Mouse (Mus musculus): ENCODE data around the gene Wdr76. TPM values are rescaled to one million over a fixed set of nuclear protein-coding genes. Genes with fewer than 3 reads are reported as not detected.

The Wdr76 gene
- total and polyA plus RNA-seq, 3 experiments: 17.4 to 29.9 (median 26.9) TPM

DNA sequence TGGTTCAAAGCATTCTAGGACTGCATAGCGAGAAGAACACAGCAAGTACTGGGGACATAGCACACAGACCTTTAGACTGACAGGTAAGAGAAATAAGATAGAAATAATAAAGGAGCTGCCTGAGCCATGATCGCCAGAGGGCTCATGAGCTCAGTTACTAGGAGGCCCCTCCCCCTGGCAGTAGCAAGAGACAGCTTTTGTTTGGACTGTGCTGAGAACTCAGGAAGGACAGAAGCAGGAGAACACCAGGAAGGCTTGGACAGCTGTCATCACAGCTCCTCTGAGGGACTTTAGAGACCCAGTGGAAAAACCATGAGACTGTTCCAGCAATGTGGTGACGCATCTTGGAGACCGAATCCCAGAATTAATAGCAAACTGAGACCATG lies 81.8 kb downstream of the Wdr76 start:
- no peak overlapping the region for H3K4me2 ChIP-seq (ENCODE audit: insufficient read depth, low read depth, poor library complexity, severe bottlenecking)
- H3K4me3 ChIP-seq (replicated peaks in 1 of 3; ENCODE audit: low read depth in 2 of 3, low read length in 2 of 3, poor library complexity in 1 of 3): no peak overlapping the region
- dilution Hi-C loops (cut with MboI; ENCODE audit: extremely low pct_ligation_motif_present, extremely low pct_unique_long_range_greater_than_20kb, low sequenced_read_pairs): no loop called here

DNA sequence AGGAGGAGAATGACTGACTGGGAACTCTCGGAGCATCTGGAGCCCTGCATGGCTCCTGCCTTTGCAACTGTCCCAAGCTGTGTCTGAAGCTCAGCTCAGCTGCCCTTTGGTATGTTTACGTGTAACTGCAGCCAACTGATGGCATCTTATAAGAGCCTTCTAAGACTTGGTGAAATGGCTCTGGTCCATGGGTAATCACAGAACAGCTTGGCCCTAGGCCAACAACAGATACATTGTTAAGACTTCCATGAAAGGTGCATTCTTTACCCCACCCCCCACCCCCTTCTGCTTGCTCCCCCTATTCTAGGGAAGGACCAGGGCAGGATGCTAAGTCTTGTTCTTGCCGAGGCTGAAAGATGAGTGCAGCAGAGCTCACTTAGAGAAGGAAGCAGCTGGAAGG lies 87.6 kb downstream of the Wdr76 start:
- Histone ChIP-seq H3K4me1 (ENCODE audit: control insufficient read depth in 1 of 2, insufficient read depth in 2 of 2) (no peaks in the 10 kb centered on the region; a peak in 2 of 4 replicates), H3K36me3 (replicated peaks in 1 of 2; ENCODE audit: control insufficient read depth in 1 of 2, insufficient read depth in 1 of 2, low read length in 1 of 2) (no peaks in the 10 kb centered on the region), H3K4me2 (ENCODE audit: insufficient read depth, low read depth, poor library complexity, severe bottlenecking) (no peak overlapping the region), H3K9ac (ENCODE audit: insufficient read depth, low read depth) (no peak overlapping the region), H3K4me3 (replicated peaks in 1 of 3; ENCODE audit: low read depth in 2 of 3, low read length in 2 of 3, poor library complexity in 1 of 3) (no peak overlapping the region), H3K27me3 (replicated peaks) (peaks cover 1% of the 10 kb centered on the region), H3K79me2 (replicated peaks; ENCODE audit: control insufficient read depth, extremely low read depth, insufficient read depth, poor library complexity, severe bottlenecking) (no peaks in the 10 kb centered on the region), H3K9me3 (replicated peaks; ENCODE audit: low read length) (no peaks in the 10 kb centered on the region), H3K27ac (ENCODE audit: insufficient read depth, low read depth) (no peak overlapping the region)
- TF ChIP-seq NRF1 (IDR thresholded peaks at IDR 0.05; ENCODE audit: low read depth, low read length) (no peak), ELF1 (IDR thresholded peaks at IDR 0.05; ENCODE audit: low read depth, low read length) (no peak), CTCF (conservative IDR thresholded peaks at IDR 0.05 in 1 of 2, IDR thresholded peaks at IDR 0.05 in 1 of 2; ENCODE audit: low read depth in 2 of 2, low read length in 2 of 2) (no peak), PAX5 (IDR thresholded peaks at IDR 0.05; ENCODE audit: low read length) (no peak), ZKSCAN1 (IDR thresholded peaks at IDR 0.05; ENCODE audit: borderline replicate concordance, low read depth, low read length) (no peak), E2F4 (IDR thresholded peaks at IDR 0.05; ENCODE audit: insufficient replicate concordance, low read depth, low read length) (no peak), MYC (IDR thresholded peaks at IDR 0.05; ENCODE audit: low read depth, low read length) (no peak), HCFC1 (IDR thresholded peaks at IDR 0.05; ENCODE audit: low read depth, low read length) (no peak), MAZ (IDR thresholded peaks at IDR 0.05; ENCODE audit: low read depth, low read length) (no peak), JUND (conservative IDR thresholded peaks at IDR 0.05; ENCODE audit: low read depth, low read length) (no peak), USF2 (conservative IDR thresholded peaks at IDR 0.05; ENCODE audit: low read depth, low read length) (no peak), RCOR1 (conservative IDR thresholded peaks at IDR 0.05; ENCODE audit: low read depth, low read length) (no peak), SIN3A (IDR thresholded peaks at IDR 0.05; ENCODE audit: low read length) (no peak), MXI1 (IDR thresholded peaks at IDR 0.05; ENCODE audit: low read depth, low read length) (no peak), TCF12 (IDR thresholded peaks at IDR 0.05; ENCODE audit: low read depth, low read length) (no peak), CHD1 (IDR thresholded peaks at IDR 0.05; ENCODE audit: low read depth, low read length) (no peak)
- DNase-seq (ENCODE audit: extremely low read depth): no peak
- dilution Hi-C loops (cut with MboI; ENCODE audit: extremely low pct_ligation_motif_present, extremely low pct_unique_long_range_greater_than_20kb, low sequenced_read_pairs): no loop called here
- in situ Hi-C loops (cut with MboI; ENCODE audit: low pct_ligation_motif_present, low pct_unique_long_range_greater_than_20kb, low sequenced_read_pairs): no loop called here

More for the DNA sequence above, 81.8 kb downstream of the Wdr76 start:
- TF ChIP-seq ZNF384 (IDR thresholded peaks at IDR 0.05; ENCODE audit: low read depth, low read length) (no peak), USF2 (conservative IDR thresholded peaks at IDR 0.05; ENCODE audit: low read depth, low read length) (no peak), CHD2 (IDR thresholded peaks at IDR 0.05; ENCODE audit: low read length) (no peak), E2F4 (IDR thresholded peaks at IDR 0.05; ENCODE audit: insufficient replicate concordance, low read depth, low read length) (no peak), EP300 (IDR thresholded peaks at IDR 0.05; ENCODE audit: low read length) (no peak), BHLHE40 (IDR thresholded peaks at IDR 0.05; ENCODE audit: low read depth, low read length) (no peak), CTCF (conservative IDR thresholded peaks at IDR 0.05 in 1 of 2, IDR thresholded peaks at IDR 0.05 in 1 of 2; ENCODE audit: low read depth in 2 of 2, low read length in 2 of 2) (no peak), HCFC1 (IDR thresholded peaks at IDR 0.05; ENCODE audit: low read depth, low read length) (no peak), ELF1 (IDR thresholded peaks at IDR 0.05; ENCODE audit: low read depth, low read length) (no peak), RCOR1 (conservative IDR thresholded peaks at IDR 0.05; ENCODE audit: low read depth, low read length) (no peak), TBP (conservative IDR thresholded peaks at IDR 0.05; ENCODE audit: low read depth, low read length) (no peak), SMC3 (IDR thresholded peaks at IDR 0.05; ENCODE audit: low read depth, low read length) (no peak), MEF2A (IDR thresholded peaks at IDR 0.05; ENCODE audit: borderline replicate concordance, low read depth, low read length) (no peak), ETS1 (conservative IDR thresholded peaks at IDR 0.05; ENCODE audit: low read depth, low read length) (no peak)
- H3K9me3 ChIP-seq (replicated peaks; ENCODE audit: low read length): no peaks in the 10 kb centered on the region
- no peak overlapping the region for H3K27ac ChIP-seq (ENCODE audit: insufficient read depth, low read depth)
- peaks cover 3 to 8% of the 10 kb centered on the region in 2 experiments; a peak in 2 of 4 replicates for H3K4me1 ChIP-seq (ENCODE audit: control insufficient read depth in 1 of 2, insufficient read depth in 2 of 2)
- H3K79me2 ChIP-seq (replicated peaks; ENCODE audit: control insufficient read depth, extremely low read depth, insufficient read depth, poor library complexity, severe bottlenecking): no peaks in the 10 kb centered on the region
- no peaks in the 10 kb centered on the region for H3K36me3 ChIP-seq (replicated peaks in 1 of 2; ENCODE audit: control insufficient read depth in 1 of 2, insufficient read depth in 1 of 2, low read length in 1 of 2)
- H3K9ac ChIP-seq (ENCODE audit: insufficient read depth, low read depth): no peak overlapping the region
- in situ Hi-C loops (cut with MboI; ENCODE audit: low pct_ligation_motif_present, low pct_unique_long_range_greater_than_20kb, low sequenced_read_pairs): no loop called here
- peaks cover 1% of the 10 kb centered on the region for H3K27me3 ChIP-seq (replicated peaks)
- no peak for DNase-seq (ENCODE audit: extremely low read depth)
